Mouse (Mus musculus): ENCODE data around the gene Rffl. TPM values are rescaled to one million over a fixed set of nuclear protein-coding genes. Genes with fewer than 3 reads are reported as not detected.

The Rffl gene
- polyA plus RNA-seq, 1 experiment from 2014 or later, result 3.8 TPM

DNA sequence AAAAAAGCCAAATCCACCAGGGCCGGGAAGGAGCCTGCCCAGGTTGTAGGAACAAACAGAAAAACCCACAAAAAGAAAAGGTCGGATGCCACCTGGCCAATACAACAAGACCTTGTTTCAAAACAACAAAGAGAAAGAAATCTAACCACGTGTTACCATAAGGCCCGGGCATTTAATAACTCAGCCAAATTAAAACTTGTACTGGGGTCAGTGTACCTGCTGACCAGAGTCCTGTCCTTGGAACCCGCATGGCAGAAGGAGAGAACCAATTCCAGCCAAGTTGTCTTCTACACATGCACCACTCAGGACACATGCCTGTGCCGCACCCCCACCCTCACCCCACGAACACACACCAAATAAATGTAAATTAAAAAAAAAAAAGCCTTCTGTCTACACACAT is 18.1 kb downstream of the Rffl start:
- 84% methylated on average over 7 of the region's 7 CpGs for WGBS
- H3K4me3 ChIP-seq (ENCODE audit: control insufficient read depth in 1 of 2, insufficient read depth in 1 of 2, low read depth in 1 of 2, low read length in 2 of 2), result no peak overlapping the region
- H3K4me1 ChIP-seq (ENCODE audit: control insufficient read depth in 2 of 2, insufficient read depth in 2 of 2, low read length in 2 of 2), result 0 out of 4 replicates have a peak, but pooled peaks cover 0 to 2% of the 10 kb centered on the region in 2 experiments
- no peaks in the 10 kb centered on the region for H3K36me3 ChIP-seq (ENCODE audit: control insufficient read depth, insufficient read depth, low read length)
- no peak for ATAC-seq (ENCODE audit: insufficient number of reproducible peaks, insufficient read depth, low FRiP score, low read depth)
- no peaks in the 10 kb centered on the region for H3K27me3 ChIP-seq (ENCODE audit: control insufficient read depth, insufficient read depth, low read length)
- H3K9ac ChIP-seq (ENCODE audit: low read length), result no peak overlapping the region
- H3K27ac ChIP-seq (replicated peaks in 1 of 2; ENCODE audit: control insufficient read depth in 1 of 2, insufficient read depth in 1 of 2, low read depth in 2 of 2, low read length in 2 of 2), result no peak overlapping the region
- no peak overlapping the region for H3K4me2 ChIP-seq (ENCODE audit: low read length)
- H3K9me3 ChIP-seq (ENCODE audit: control insufficient read depth, low read length), result no peaks in the 10 kb centered on the region

GRCm38 (mm10) chr11:82852540-82852939 is 18.5 kb downstream of the Rffl start:
- Histone ChIP-seq H3K4me2 (ENCODE audit: low read length) (no peak overlapping the region), H3K9ac (ENCODE audit: low read length) (no peak overlapping the region), H3K36me3 (ENCODE audit: control insufficient read depth, insufficient read depth, low read length) (no peaks in the 10 kb centered on the region), H3K27me3 (ENCODE audit: control insufficient read depth, insufficient read depth, low read length) (no peaks in the 10 kb centered on the region), H3K4me3 (ENCODE audit: control insufficient read depth in 1 of 2, insufficient read depth in 1 of 2, low read depth in 1 of 2, low read length in 2 of 2) (no peak overlapping the region), H3K27ac (replicated peaks in 1 of 2; ENCODE audit: control insufficient read depth in 1 of 2, insufficient read depth in 1 of 2, low read depth in 2 of 2, low read length in 2 of 2) (no peak overlapping the region), H3K4me1 (ENCODE audit: control insufficient read depth in 2 of 2, insufficient read depth in 2 of 2, low read length in 2 of 2) (0 out of 4 replicates have a peak, but pooled peaks cover 0 to 2% of the 10 kb centered on the region in 2 experiments), H3K9me3 (ENCODE audit: control insufficient read depth, low read length) (no peaks in the 10 kb centered on the region)
- WGBS, result 83% methylated on average over 10 of the region's 10 CpGs
- no peak for ATAC-seq (ENCODE audit: insufficient number of reproducible peaks, insufficient read depth, low FRiP score, low read depth)

DNA sequence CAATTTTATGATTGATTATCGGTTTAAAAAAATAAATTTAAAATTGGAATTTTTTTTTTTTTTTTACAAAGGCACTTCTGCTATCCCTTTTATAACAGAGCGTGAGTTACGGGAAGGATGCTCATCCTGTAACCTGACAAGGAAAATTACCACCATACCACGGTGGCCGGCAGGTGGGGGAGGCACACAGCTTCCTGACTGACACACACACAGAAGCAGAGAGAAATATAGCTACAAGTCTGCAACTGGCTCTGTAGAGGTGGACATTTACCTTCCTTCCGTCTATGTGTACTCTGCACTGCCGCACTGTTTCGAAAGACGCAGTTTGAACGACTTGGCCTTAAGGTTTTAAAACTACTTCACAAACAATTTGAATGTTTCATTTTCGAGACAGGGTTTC is 18.9 kb downstream of the Rffl start:
- Histone ChIP-seq H3K4me2 (ENCODE audit: low read length) (no peak overlapping the region), H3K4me3 (ENCODE audit: control insufficient read depth in 1 of 2, insufficient read depth in 1 of 2, low read depth in 1 of 2, low read length in 2 of 2) (no peak overlapping the region), H3K4me1 (ENCODE audit: control insufficient read depth in 2 of 2, insufficient read depth in 2 of 2, low read length in 2 of 2) (0 out of 4 replicates have a peak, but pooled peaks cover 0 to 2% of the 10 kb centered on the region in 2 experiments), H3K27me3 (ENCODE audit: control insufficient read depth, insufficient read depth, low read length) (no peaks in the 10 kb centered on the region), H3K9me3 (ENCODE audit: control insufficient read depth, low read length) (no peaks in the 10 kb centered on the region), H3K27ac (replicated peaks in 1 of 2; ENCODE audit: control insufficient read depth in 1 of 2, insufficient read depth in 1 of 2, low read depth in 2 of 2, low read length in 2 of 2) (no peak overlapping the region), H3K9ac (ENCODE audit: low read length) (no peak overlapping the region), H3K36me3 (ENCODE audit: control insufficient read depth, insufficient read depth, low read length) (no peaks in the 10 kb centered on the region)
- WGBS, result 83% methylated on average over 11 of the region's 11 CpGs
- ATAC-seq (ENCODE audit: insufficient number of reproducible peaks, insufficient read depth, low FRiP score, low read depth), result no peak

GRCm38 (mm10) chr11:82850259-82850658 is 20.8 kb downstream of the Rffl start:
- no peak overlapping the region for H3K4me3 ChIP-seq (ENCODE audit: control insufficient read depth in 1 of 2, insufficient read depth in 1 of 2, low read depth in 1 of 2, low read length in 2 of 2)
- no peak for ATAC-seq (ENCODE audit: insufficient number of reproducible peaks, insufficient read depth, low FRiP score, low read depth)

GRCm38 (mm10) chr11:82847571-82848000 is 23.4 kb downstream of the Rffl start:
- Histone ChIP-seq H3K27ac (replicated peaks in 1 of 2; ENCODE audit: control insufficient read depth in 1 of 2, insufficient read depth in 1 of 2, low read depth in 2 of 2, low read length in 2 of 2) (0 out of 4 replicates have a peak overlapping the region, but pooled peaks of 1 of the 2 experiments have one; percentile 9), H3K27me3 (ENCODE audit: control insufficient read depth, insufficient read depth, low read length) (no peaks in the 10 kb centered on the region), H3K4me2 (ENCODE audit: low read length) (no peak overlapping the region), H3K9ac (ENCODE audit: low read length) (no peak overlapping the region), H3K4me3 (ENCODE audit: control insufficient read depth in 1 of 2, insufficient read depth in 1 of 2, low read depth in 1 of 2, low read length in 2 of 2) (no peak overlapping the region), H3K4me1 (ENCODE audit: control insufficient read depth in 2 of 2, insufficient read depth in 2 of 2, low read length in 2 of 2) (peaks cover 7 to 14% of the 10 kb centered on the region in 2 experiments), H3K9me3 (ENCODE audit: control insufficient read depth, low read length) (no peaks in the 10 kb centered on the region), H3K36me3 (ENCODE audit: control insufficient read depth, insufficient read depth, low read length) (no peaks in the 10 kb centered on the region)
- ATAC-seq (ENCODE audit: insufficient number of reproducible peaks, insufficient read depth, low FRiP score, low read depth), result no peak
- 36% methylated on average over 6 of the region's 6 CpGs for WGBS

More at GRCm38 (mm10) chr11:82850259-82850658, 20.8 kb downstream of the Rffl start:
- WGBS, result 72% methylated on average over 5 of the region's 5 CpGs
- Histone ChIP-seq H3K4me2 (ENCODE audit: low read length) (no peak overlapping the region), H3K9me3 (ENCODE audit: control insufficient read depth, low read length) (no peaks in the 10 kb centered on the region), H3K27me3 (ENCODE audit: control insufficient read depth, insufficient read depth, low read length) (no peaks in the 10 kb centered on the region), H3K27ac (replicated peaks in 1 of 2; ENCODE audit: control insufficient read depth in 1 of 2, insufficient read depth in 1 of 2, low read depth in 2 of 2, low read length in 2 of 2) (no peak overlapping the region), H3K4me1 (ENCODE audit: control insufficient read depth in 2 of 2, insufficient read depth in 2 of 2, low read length in 2 of 2) (peaks cover 5 to 10% of the 10 kb centered on the region in 2 experiments), H3K36me3 (ENCODE audit: control insufficient read depth, insufficient read depth, low read length) (no peaks in the 10 kb centered on the region), H3K9ac (ENCODE audit: low read length) (no peak overlapping the region)

DNA sequence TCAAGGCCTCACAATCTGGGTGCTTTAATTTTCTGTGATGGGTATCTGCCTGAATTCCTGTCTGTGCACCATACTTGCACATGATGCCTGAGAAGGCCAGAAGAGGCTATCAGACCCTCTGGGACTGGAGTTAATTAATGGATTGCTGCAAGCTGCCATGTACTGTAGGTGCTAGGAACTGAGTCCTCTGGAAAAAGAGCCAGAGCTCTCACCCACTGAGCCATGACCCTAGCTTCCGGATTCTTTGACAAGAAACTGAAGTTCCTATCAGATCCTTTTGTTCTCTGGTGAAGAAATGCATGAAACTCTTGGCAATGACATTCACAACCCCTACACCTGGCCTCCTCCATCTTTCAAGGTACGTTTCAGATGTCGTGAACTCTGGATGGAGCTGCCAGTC is 24.1 kb downstream of the Rffl start:
- Histone ChIP-seq H3K4me1 (ENCODE audit: control insufficient read depth in 2 of 2, insufficient read depth in 2 of 2, low read length in 2 of 2) (peaks cover 7 to 14% of the 10 kb centered on the region in 2 experiments), H3K9me3 (ENCODE audit: control insufficient read depth, low read length) (no peaks in the 10 kb centered on the region), H3K27me3 (ENCODE audit: control insufficient read depth, insufficient read depth, low read length) (no peaks in the 10 kb centered on the region), H3K9ac (ENCODE audit: low read length) (no peak overlapping the region), H3K36me3 (ENCODE audit: control insufficient read depth, insufficient read depth, low read length) (no peaks in the 10 kb centered on the region), H3K4me2 (ENCODE audit: low read length) (no peak overlapping the region), H3K4me3 (ENCODE audit: control insufficient read depth in 1 of 2, insufficient read depth in 1 of 2, low read depth in 1 of 2, low read length in 2 of 2) (no peak overlapping the region), H3K27ac (replicated peaks in 1 of 2; ENCODE audit: control insufficient read depth in 1 of 2, insufficient read depth in 1 of 2, low read depth in 2 of 2, low read length in 2 of 2) (no peak overlapping the region)
- WGBS, result 73% methylated on average over 3 of the region's 3 CpGs
- ATAC-seq (ENCODE audit: insufficient number of reproducible peaks, insufficient read depth, low FRiP score, low read depth), result no peak

GRCm38 (mm10) chr11:82846079-82846436 is 25.0 kb downstream of the Rffl start:
- H3K4me2 ChIP-seq (ENCODE audit: low read length), result peak overlapping the region; percentile 69
- H3K36me3 ChIP-seq (ENCODE audit: control insufficient read depth, insufficient read depth, low read length), result no peaks in the 10 kb centered on the region
- no peaks in the 10 kb centered on the region for H3K9me3 ChIP-seq (ENCODE audit: control insufficient read depth, low read length)
- H3K4me1 ChIP-seq (ENCODE audit: control insufficient read depth in 2 of 2, insufficient read depth in 2 of 2, low read length in 2 of 2), result peaks cover 7 to 14% of the 10 kb centered on the region in 2 experiments
- H3K9ac ChIP-seq (ENCODE audit: low read length), result peak overlapping the region; percentile 68
- no peaks in the 10 kb centered on the region for H3K27me3 ChIP-seq (ENCODE audit: control insufficient read depth, insufficient read depth, low read length)
- peak overlapping the region; percentile 12 to 31 for H3K4me3 ChIP-seq (ENCODE audit: control insufficient read depth in 1 of 2, insufficient read depth in 1 of 2, low read depth in 1 of 2, low read length in 2 of 2)
- 23% methylated on average over 4 of the region's 4 CpGs for WGBS
- H3K27ac ChIP-seq (replicated peaks in 1 of 2; ENCODE audit: control insufficient read depth in 1 of 2, insufficient read depth in 1 of 2, low read depth in 2 of 2, low read length in 2 of 2), result peak overlapping the region; percentile 33 to 40; a peak in 1 of 4 replicates
- ATAC-seq (ENCODE audit: insufficient number of reproducible peaks, insufficient read depth, low FRiP score, low read depth), result no peak
